Mouse (Mus musculus) midbrain, embryonic 13.5 days (tissue): ENCODE results near the gene Efr3b. TPM values are rescaled to one million over a fixed set of nuclear protein-coding genes. Genes with fewer than 3 reads are reported as not detected.
"Not testable (repeated sequence)": the region's sequence is repeated elsewhere in the genome, so short reads cannot be mapped to it uniquely, and the experiment has no call there.

Experiments used
- ATAC-seq: fragments of 200-750 bp; cut with Nextera tagmentation; 2 replicates; pipeline ENCODE4 v1.8.0; 2017; ENCODE audit warnings: mild to moderate bottlenecking, moderate TSS enrichment, moderate library complexity
- H3K27ac ChIP-seq: fragments of 300-500 bp; sonication (generic); 2 replicates; pipeline ENCODE4 v1.5.1; 2015; ENCODE audit warnings: inconsistent platforms, mild to moderate bottlenecking, moderate library complexity
- H3K27me3 ChIP-seq: fragments of 300-500 bp; sonication (generic); 2 replicates; pipeline ENCODE4 v1.6.1; 2015; ENCODE audit warnings: mild to moderate bottlenecking, inconsistent platforms
- H3K36me3 ChIP-seq: fragments of 300-500 bp; sonication (generic); 2 replicates; pipeline ENCODE4 v1.6.1; 2015; ENCODE audit warnings: mild to moderate bottlenecking, inconsistent platforms
- H3K4me1 ChIP-seq: fragments of 300-500 bp; sonication (generic); replicated peaks from 2 replicates; pipeline ENCODE4 v1.6.1; 2015; ENCODE audit warnings: inconsistent platforms
- H3K4me2 ChIP-seq: fragments of 300-500 bp; sonication (generic); replicated peaks from 2 replicates; pipeline ENCODE4 v1.6.1; 2015; ENCODE audit warnings: moderate library complexity, mild to moderate bottlenecking, inconsistent platforms
- H3K4me3 ChIP-seq: fragments of 300-500 bp; sonication (generic); replicated peaks from 2 replicates; pipeline ENCODE4 v1.5.1; 2015; ENCODE audit warnings: mild to moderate bottlenecking, inconsistent platforms
- H3K9ac ChIP-seq: fragments of 300-500 bp; sonication (generic); replicated peaks from 2 replicates; pipeline ENCODE4 v1.6.1; 2015; ENCODE audit warnings: mild to moderate bottlenecking, inconsistent platforms
- H3K9me3 ChIP-seq: fragments of 300-500 bp; sonication (generic); 2 replicates; pipeline ENCODE4 v1.6.1; 2016; ENCODE audit warnings: mild to moderate bottlenecking, inconsistent platforms
- WGBS: fragments of 180-500 bp; shearing (Covaris S2); methylation state at CpG from one replicate; pipeline ENCODE4 v1.1.7; 2015; 5-methylcytosine and 5-hydroxymethylcytosine counted together
- polyA plus RNA-seq: library from polyadenylated mRNA; unstranded; fragments of >200 nt; fragmentation: Nextera tagmentation; extraction: Ambion mirVana; gene quantifications from 2 replicates; pipeline ENCODE4 v1.2.1, GENCODE M21; 2015

Gene Efr3b
- polyA plus RNA-seq, 1 experiment from 2014 or later = 37.9 TPM

DNA sequence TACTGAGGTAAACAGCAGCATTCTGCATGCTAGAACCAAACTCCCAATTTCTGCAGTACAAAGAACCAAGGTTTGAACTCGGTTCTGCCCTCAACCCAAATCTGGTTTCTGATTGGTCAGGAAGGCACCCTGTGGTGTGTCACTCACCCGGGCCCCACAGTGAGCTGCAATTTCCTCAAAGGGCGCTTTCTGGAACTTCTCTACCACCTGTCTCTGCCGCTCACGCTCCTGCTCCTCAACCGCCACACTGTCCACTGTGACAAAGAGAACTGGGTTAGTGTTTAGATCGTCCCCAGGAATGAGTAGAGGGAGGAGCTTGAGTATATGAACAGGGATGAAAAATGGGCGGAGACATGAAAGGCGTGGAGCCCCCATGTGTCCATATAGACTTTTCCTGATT, 70.3 kb downstream of the Efr3b start:
- H3K4me2 ChIP-seq = no peak overlapping the region
- 70% methylated on average over 9 of the region's 9 CpGs for WGBS
- no peaks in the 10 kb centered on the region for H3K4me1 ChIP-seq
- no peak overlapping the region for H3K27ac ChIP-seq
- peaks cover 92% of the 10 kb centered on the region for H3K36me3 ChIP-seq
- H3K9ac ChIP-seq = no peak overlapping the region
- H3K27me3 ChIP-seq = no peaks in the 10 kb centered on the region
- ATAC-seq = no peak
- no peaks in the 10 kb centered on the region for H3K9me3 ChIP-seq
- no peak overlapping the region for H3K4me3 ChIP-seq

DNA sequence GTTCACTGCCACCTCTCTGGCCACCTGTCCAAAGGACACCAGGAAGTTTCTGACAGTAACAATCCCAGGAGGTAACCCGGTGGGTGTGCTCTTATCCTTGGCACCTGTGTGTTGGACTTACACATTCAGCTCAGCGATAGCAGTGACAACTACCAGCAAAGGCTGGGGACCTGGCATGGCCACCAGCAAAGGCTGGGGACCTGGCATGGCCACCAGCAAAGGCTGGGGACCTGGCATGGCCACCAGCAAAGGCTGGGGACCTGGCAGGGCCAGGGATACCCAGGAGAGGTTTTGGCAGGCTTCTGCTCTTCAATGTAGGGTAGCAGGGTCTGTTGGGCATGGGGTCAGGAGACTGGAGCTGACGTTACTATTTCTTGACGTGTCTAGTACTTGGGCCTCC, 71.5 kb downstream of the Efr3b start:
- Histone ChIP-seq H3K27ac (no peak overlapping the region), H3K36me3 (peaks cover 92% of the 10 kb centered on the region), H3K9ac (no peak overlapping the region), H3K4me2 (no peak overlapping the region), H3K4me1 (no peaks in the 10 kb centered on the region), H3K9me3 (no peaks in the 10 kb centered on the region), H3K4me3 (no peak overlapping the region), H3K27me3 (no peaks in the 10 kb centered on the region)
- no peak for ATAC-seq
- WGBS = 97% methylated on average over 4 of the region's 4 CpGs

DNA sequence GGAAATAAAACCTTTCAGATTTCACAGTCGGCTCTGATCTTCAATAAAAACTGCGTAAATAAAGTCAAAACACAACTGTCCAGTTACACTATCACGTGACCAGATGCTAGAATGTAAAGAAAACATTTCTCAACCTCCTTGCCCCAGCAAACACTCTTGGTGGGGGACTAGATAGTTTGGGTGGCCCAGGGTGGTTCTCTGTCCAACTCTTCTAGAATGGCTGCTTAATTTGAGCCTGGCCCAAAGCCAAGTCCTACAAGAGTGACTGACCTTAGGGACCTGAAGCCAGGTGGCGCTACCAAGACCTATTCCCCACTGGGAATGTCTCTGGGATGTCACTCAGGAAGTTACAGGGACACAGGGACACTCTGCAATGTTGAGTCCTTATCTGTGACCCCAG, 78.2 kb downstream of the Efr3b start:
- H3K4me2 ChIP-seq = peak overlapping the region; percentile 87
- 44% methylated on average over 4 of the region's 4 CpGs for WGBS
- no peaks in the 10 kb centered on the region for H3K9me3 ChIP-seq
- no peak for ATAC-seq
- H3K4me3 ChIP-seq = peak overlapping the region; percentile 61
- H3K9ac ChIP-seq = peak overlapping the region; percentile 79
- H3K4me1 ChIP-seq = peaks cover 14% of the 10 kb centered on the region
- peaks cover 22% of the 10 kb centered on the region for H3K27me3 ChIP-seq
- H3K27ac ChIP-seq = peak overlapping the region; percentile 96
- H3K36me3 ChIP-seq = peaks cover 29% of the 10 kb centered on the region

DNA sequence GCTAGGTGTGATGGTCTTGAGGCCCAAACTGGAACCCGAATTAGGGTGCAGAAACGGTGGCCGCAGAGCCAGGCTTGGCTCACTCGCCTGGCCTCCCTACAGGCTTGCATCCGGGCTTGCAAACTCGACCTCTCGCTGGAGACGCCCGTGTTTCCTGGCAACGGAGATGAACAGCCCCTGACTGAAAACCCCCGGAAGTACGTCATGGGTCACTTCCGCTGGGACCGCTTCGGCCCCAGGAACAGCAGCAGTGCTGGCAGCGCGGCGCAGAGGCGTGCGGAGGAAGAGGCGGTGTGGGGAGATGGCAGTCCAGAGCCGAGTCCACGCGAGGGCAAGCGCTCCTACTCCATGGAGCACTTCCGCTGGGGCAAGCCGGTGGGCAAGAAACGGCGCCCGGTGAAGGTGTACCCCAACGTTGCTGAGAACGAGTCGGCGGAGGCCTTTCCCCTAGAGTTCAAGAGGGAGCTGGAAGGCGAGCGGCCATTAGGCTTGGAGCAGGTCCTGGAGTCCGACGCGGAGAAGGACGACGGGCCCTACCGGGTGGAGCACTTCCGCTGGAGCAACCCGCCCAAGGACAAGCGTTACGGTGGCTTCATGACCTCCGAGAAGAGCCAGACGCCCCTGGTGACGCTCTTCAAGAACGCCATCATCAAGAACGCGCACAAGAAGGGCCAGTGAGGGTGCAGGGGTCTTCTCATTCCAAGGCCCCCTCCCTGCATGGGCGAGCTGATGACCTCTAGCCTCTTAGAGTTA, 78.7 kb downstream of the Efr3b start:
- 2% methylated on average over 53 of the region's 53 CpGs for WGBS
- ATAC-seq = peak; percentile 99
- H3K36me3 ChIP-seq = peaks cover 23% of the 10 kb centered on the region

DNA sequence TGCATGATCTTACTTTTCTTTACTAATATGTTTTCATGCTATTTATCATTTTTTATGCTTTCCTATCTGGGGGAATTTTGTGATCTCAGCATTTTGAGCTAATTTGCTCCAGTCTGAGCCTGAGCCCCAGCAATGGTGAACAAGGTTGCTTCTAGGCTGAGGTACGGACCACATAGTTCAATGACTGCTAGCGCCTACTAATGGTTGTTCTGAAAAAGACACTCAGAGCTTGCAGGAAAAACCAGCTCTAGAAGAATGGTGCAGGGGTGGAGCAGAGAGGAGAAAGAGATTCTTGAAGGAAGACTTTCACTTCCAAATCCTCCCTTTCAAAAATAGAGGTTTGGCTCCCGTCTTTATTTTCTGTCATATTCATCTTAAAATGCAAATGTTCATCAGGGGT, 82.4 kb downstream of the Efr3b start:
- no peaks in the 10 kb centered on the region for H3K36me3 ChIP-seq
- no peak overlapping the region for H3K4me2 ChIP-seq
- ATAC-seq = no peak
- peaks cover 43% of the 10 kb centered on the region for H3K27me3 ChIP-seq
- H3K4me1 ChIP-seq = peaks cover 18% of the 10 kb centered on the region
- H3K4me3 ChIP-seq = no peak overlapping the region
- WGBS = 17% methylated on average over 3 of the region's 3 CpGs
- H3K9ac ChIP-seq = no peak overlapping the region
- no peaks in the 10 kb centered on the region for H3K9me3 ChIP-seq
- H3K27ac ChIP-seq = no peak overlapping the region

More for the DNA sequence above, 78.7 kb downstream of the Efr3b start:
- peaks cover 14% of the 10 kb centered on the region for H3K4me1 ChIP-seq
- no peaks in the 10 kb centered on the region for H3K9me3 ChIP-seq
- H3K9ac ChIP-seq = peak overlapping the region; percentile 79
- H3K27ac ChIP-seq = peak overlapping the region; percentile 96
- peak overlapping the region; percentile 87 for H3K4me2 ChIP-seq
- H3K4me3 ChIP-seq = peak overlapping the region; percentile 61
- H3K27me3 ChIP-seq = peaks cover 27% of the 10 kb centered on the region

DNA sequence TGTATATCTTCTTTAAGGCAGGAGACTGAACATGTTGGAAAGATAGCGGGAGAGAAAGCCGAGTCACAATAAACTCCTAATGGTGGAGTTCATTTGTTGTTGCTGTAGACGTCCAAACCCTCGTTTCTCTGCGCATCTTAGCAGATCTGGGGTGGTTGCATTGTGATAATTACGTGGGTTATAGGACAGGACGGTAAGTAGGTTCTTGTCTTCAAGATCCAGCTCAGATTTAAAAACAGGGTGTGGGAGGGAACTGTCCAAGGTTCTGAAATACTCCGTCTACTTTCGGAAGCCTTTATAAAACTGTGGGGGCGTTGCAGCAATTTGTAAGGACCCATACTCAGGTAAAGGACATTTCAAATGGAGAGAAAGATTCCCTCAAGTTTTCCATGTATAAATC, 83.3 kb downstream of the Efr3b start:
- H3K4me2 ChIP-seq = no peak overlapping the region
- H3K27ac ChIP-seq = no peak overlapping the region
- H3K27me3 ChIP-seq = peaks cover 43% of the 10 kb centered on the region

DNA sequence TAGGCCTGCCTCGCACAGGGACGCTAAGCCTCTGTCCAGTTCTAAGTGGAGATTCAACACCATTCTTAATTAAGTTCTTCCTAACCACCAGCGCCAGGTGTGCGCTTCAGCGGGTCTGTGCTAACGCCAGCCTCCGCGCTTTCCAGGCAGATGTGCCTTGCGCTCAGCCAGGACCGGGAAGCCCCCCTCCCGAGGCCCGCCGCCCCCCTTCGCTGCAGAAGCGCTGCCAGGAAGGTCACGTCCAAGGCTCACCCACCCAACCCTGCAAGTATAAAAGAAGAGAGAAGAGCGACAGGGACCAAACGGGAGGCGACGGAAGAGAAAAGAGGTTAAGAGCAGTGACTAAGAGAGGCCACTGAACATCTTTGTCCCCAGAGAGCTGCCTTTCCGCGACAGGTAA, 84.1 kb downstream of the Efr3b start, which contains the start of gene Pomc:
Pomc (plus strand) TSS at position 301 of the 400 bp plus-strand sequence.
- H3K36me3 ChIP-seq = no peaks in the 10 kb centered on the region
- H3K27me3 ChIP-seq = peaks cover 47% of the 10 kb centered on the region
- WGBS = 20% methylated on average over 22 of the region's 22 CpGs
- H3K9ac ChIP-seq = no peak within 1 kb of the TSS
- no peak within 1 kb of the TSS for H3K27ac ChIP-seq
- H3K4me2 ChIP-seq = peak within 1 kb of the TSS; percentile 20; the same call in 1 of the 2 replicates
- no peak within 1 kb of the TSS for H3K4me3 ChIP-seq
- ATAC-seq = no peak
- H3K4me1 ChIP-seq = peaks cover 10% of the 10 kb centered on the region
- no peaks in the 10 kb centered on the region for H3K9me3 ChIP-seq

More for the DNA sequence above, 83.3 kb downstream of the Efr3b start:
- Histone ChIP-seq H3K9ac (no peak overlapping the region), H3K4me3 (no peak overlapping the region), H3K36me3 (no peaks in the 10 kb centered on the region), H3K4me1 (peaks cover 13% of the 10 kb centered on the region), H3K9me3 (no peaks in the 10 kb centered on the region)
- ATAC-seq = no peak
- WGBS = 29% methylated on average over 10 of the region's 10 CpGs

DNA sequence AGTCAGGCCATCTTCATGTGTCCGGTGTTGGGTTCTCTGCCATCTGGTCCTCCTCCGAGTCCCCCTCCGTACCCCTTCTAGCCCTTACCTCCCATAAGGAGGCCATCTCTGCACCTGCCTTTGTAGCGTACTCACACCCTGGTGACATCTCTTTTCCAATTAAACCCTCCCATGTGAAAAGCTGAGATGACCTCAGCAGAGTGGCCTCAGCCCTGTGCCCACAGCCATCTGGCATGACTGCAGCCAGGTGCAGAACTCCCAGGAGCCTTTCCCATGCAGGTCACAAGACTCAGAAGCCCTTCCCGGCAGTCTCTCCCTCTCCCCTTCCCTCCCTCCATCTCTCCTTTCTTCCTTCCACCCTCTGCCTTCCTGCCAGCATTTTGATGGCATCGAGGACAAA, 91.2 kb downstream of the Efr3b start:
- no peak overlapping the region for H3K27ac ChIP-seq
- H3K9me3 ChIP-seq = no peaks in the 10 kb centered on the region
- 73% methylated on average over 6 of the region's 6 CpGs for WGBS
- no peak; the same call in 1 of the 2 replicates for ATAC-seq
- no peak overlapping the region for H3K4me2 ChIP-seq
- H3K4me3 ChIP-seq = no peak overlapping the region
- peaks cover 9% of the 10 kb centered on the region; the same call in 1 of the 2 replicates for H3K27me3 ChIP-seq
- no peak overlapping the region for H3K9ac ChIP-seq
- H3K4me1 ChIP-seq = peaks cover 12% of the 10 kb centered on the region
- no peaks in the 10 kb centered on the region for H3K36me3 ChIP-seq

DNA sequence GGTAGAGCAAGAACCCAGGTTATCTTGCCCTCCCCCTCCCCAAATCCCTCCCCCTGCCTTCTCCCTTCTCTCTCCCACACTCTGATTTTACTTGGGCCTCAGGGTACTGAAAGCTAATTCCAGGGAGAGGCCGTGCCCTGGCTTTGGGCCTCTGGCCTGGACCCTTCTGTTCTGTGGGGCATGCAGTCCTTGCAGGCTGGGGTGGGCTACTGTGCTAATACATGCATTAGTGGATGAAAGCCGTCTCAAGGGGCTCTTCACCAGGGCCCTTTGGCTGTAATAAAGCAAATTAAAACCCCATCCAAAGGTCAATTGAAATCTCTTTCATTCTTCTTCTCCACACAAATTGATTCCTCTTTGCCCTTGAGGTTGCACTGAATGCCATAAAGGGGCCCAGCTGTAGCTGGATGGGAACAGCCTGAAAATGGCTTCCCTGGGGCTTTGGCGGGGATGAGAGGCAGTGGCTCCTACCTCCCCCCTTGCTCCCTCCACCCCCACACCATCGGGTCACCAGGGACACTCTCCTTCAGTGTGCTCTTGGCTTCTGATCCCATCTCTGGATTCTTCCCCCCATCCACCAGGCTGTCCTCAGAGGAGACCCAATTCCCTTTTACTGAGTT, 94.2 kb downstream of the Efr3b start:
- 28% methylated on average over 4 of the region's 4 CpGs for WGBS
- no peaks in the 10 kb centered on the region for H3K36me3 ChIP-seq
- no peak overlapping the region for H3K4me3 ChIP-seq
- no peak overlapping the region for H3K4me2 ChIP-seq
- peaks cover 18% of the 10 kb centered on the region for H3K4me1 ChIP-seq
- ATAC-seq = peak; percentile 65; the same call in 1 of the 2 replicates
- no peaks in the 10 kb centered on the region for H3K9me3 ChIP-seq
- no peak overlapping the region for H3K9ac ChIP-seq
- H3K27ac ChIP-seq = no peak overlapping the region
- peaks cover 9% of the 10 kb centered on the region for H3K27me3 ChIP-seq

DNA sequence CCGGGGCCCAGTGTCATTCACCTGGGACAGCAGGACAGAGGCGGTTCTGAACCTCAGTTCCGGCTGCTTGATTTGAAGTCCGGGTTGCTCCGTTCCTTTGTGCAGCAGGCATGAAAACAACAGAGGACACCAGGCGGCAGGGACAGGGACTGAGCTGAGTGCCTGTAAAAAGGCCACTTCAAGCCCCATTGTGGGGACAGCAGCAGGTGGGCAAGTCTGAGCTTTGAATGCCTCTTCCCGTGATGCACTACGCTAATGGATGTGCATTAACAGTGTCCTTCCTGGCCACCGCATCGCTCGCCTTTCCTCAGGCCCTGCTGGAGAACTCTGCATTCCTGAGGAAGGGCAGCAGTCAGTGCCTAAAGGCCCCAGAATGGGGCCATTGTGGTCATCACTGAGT, 96.7 kb downstream of the Efr3b start:
- Histone ChIP-seq H3K36me3 (no peaks in the 10 kb centered on the region), H3K4me3 (no peak overlapping the region), H3K27ac (peak overlapping the region; percentile 5; the same call in 1 of the 2 replicates), H3K4me1 (peaks cover 15% of the 10 kb centered on the region), H3K27me3 (peaks cover 5% of the 10 kb centered on the region; the same call in 1 of the 2 replicates), H3K4me2 (peak overlapping the region; percentile 23; the same call in 1 of the 2 replicates), H3K9me3 (no peaks in the 10 kb centered on the region), H3K9ac (no peak overlapping the region)
- 5% methylated on average over 11 of the region's 11 CpGs for WGBS
- peak; percentile 62; the same call in 1 of the 2 replicates for ATAC-seq

DNA sequence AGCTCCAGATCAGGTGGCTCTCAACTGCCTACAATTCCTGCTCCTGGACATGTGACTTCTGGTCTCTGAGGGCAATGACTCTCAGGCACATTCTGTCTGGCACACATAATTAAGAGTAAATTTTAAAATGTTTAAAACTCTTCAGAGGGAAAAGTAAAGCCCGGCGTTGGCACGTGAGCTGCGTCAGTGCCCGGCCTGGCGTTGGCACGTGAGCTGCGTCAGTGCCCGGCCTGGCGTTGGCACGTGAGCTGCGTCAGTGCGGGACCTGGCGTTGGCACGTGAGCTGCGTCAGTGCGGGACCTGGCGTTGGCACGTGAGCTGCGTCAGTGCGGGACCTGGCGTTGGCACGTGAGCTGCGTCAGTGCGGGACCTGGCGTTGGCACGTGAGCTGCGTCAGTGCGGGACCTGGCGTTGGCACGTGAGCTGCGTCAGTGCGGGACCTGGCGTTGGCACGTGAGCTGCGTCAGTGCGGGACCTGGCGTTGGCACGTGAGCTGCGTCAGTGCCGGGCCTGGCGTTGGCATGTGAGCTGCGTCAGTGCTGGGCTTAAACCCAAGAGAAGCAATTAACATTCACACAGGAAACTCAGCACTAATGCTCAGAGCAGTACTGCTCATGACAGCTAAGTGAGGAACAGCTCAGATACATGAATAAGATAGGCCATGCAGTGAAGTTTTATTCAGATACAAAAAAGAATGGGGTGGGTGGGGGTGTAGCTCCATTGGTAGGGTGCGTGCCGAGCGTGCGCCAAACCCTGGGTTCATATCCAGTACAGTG, 108.4 kb downstream of the Efr3b start:
- not testable (repeated sequence) for H3K27ac ChIP-seq, H3K9ac ChIP-seq, H3K27me3 ChIP-seq, H3K4me2 ChIP-seq, H3K36me3 ChIP-seq, ATAC-seq, H3K4me3 ChIP-seq, H3K9me3 ChIP-seq, H3K4me1 ChIP-seq
- 93% methylated on average over 38 of the region's 47 CpGs for WGBS

DNA sequence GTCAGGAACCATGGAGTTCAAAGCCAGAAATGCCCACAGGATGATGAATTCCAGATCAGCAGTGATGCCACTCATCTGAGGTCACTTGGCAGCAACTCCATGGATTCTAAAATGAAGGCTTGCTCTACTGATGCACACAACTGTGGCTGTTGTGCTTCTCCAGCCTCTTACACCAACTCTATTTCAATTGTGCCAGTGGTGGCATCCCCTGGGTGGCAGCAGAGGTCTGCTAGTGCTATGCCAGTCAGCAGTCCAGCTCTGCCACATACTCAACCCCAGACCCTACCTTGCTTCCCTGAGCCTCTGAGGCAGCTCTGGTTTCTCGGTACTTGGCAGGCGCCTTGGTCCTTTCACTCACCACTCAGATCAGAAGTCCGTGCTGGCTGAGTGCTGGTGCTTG, 109.9 kb downstream of the Efr3b start:
- no peak overlapping the region for H3K4me2 ChIP-seq
- H3K9me3 ChIP-seq = no peaks in the 10 kb centered on the region
- H3K4me3 ChIP-seq = no peak overlapping the region
- H3K4me1 ChIP-seq = no peaks in the 10 kb centered on the region
- ATAC-seq = no peak
- 88% methylated on average over 3 of the region's 3 CpGs for WGBS
- H3K9ac ChIP-seq = no peak overlapping the region
- H3K27ac ChIP-seq = no peak overlapping the region
- no peaks in the 10 kb centered on the region for H3K36me3 ChIP-seq
- H3K27me3 ChIP-seq = no peaks in the 10 kb centered on the region
